Mouse (Mus musculus): ENCODE data around the gene Gabrg2.

DNA sequence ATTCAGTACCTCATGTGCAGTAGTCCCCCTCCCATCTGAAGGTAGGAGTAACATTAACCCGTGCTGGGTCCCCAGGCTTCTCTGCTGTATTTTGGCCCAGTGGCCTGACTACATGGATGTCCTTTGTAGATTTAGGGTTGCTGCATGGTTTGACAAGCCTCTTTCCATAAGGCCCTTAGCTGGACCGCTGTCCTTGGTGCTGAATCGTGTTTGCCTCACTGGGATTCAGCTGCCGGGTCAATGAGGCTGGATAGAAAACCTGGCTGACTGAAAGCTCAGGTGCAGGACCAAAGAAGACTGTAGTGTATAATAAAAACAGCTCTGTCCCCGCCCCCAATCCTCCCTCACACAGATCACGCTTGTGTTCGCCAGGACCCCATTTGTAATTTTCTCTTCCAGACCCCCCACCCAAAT lies 1.2 kb downstream of the Gabrg2 start:
- TF ChIP-seq GATA1 (IDR thresholded peaks at IDR 0.05; ENCODE audit: low read length) (no peak), TAL1 (IDR thresholded peaks at IDR 0.05; ENCODE audit: low read length) (no peak)
